Comparison of ENCODE assay signal across 8 mouse cellular contexts in the genomic region with DNA sequence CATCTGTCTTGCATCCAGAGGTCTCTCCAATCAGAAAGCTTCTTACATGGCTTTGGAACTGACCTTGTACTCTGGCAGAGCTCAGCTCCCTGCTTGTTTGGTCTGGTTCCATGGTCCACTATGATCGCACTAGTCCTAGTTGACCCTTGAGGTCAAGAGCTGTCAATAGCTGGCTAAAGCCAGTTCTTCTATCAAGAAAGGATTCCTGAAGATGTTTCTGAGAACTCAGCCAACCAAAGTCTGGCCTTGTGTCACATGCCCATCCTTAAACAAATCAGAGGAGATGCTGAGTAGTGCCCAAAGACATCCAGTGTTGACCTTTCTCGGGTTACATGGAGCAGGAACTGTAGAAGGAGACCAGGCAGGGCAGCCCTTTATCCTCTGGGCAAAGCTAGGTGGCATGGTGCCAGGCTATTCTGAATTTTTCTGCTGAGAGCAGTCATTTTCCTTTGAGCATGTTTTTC.
DNase-seq lines count a peak whose midpoint lies in the region; ATAC-seq lines count a peak whose summit lies in the region.

No protein-coding gene starts in this region.

- no peak overlapping the region for H3K9ac ChIP-seq in liver, embryonic 15.5 days

- ATAC-seq in liver, embryonic 15.5 days (ENCODE audit: insufficient read depth), result peak; percentile 58; the same call in 1 of the 2 replicates

- no peak overlapping the region for H3K4me2 ChIP-seq in liver, embryonic 15.5 days

- DNase-seq in heart, adult 11 months, result peak; percentile 87
- DNase-seq in heart, adult 8-10 months (ENCODE audit: low spot score), result no peak
- DNase-seq in MN1 (ENCODE audit: low spot score), result peak; percentile 10
- DNase-seq in cerebellum, postnatal 25 days, result peak; percentile 40 to 67
- no peak for DNase-seq in spleen, postnatal 36 days (ENCODE audit: low spot score in 2 of 2)
- no peak for DNase-seq in urinary bladder, postnatal 10 days (ENCODE audit: low spot score)
- no peak for DNase-seq in thymus, postnatal 0 days (ENCODE audit: low spot score)

- no peaks in the 10 kb centered on the region for H3K27me3 ChIP-seq in liver, embryonic 15.5 days

- no peaks in the 10 kb centered on the region for H3K9me3 ChIP-seq in liver, embryonic 15.5 days (replicated peaks)

- peaks cover 10% of the 10 kb centered on the region for H3K4me1 ChIP-seq in liver, embryonic 15.5 days (replicated peaks)

- peak overlapping the region; percentile 41; the same call in 1 of the 2 replicates for H3K27ac ChIP-seq in liver, embryonic 15.5 days (replicated peaks)

- 44% methylated on average over 2 of the region's 2 CpGs for WGBS in liver, embryonic 15.5 days (ENCODE audit: insufficient replicate concordance)

- no peaks in the 10 kb centered on the region for H3K36me3 ChIP-seq in liver, embryonic 15.5 days (replicated peaks)

- H3K4me3 ChIP-seq in liver, embryonic 15.5 days (replicated peaks), result no peak overlapping the region

Comparison
In these comparisons a context has a peak if more than half of its experiments do, and no peak if none do; other contexts are left out.
1. DNase-seq: peak in heart, adult 11 months (single experiment), MN1 (single experiment) and cerebellum, postnatal 25 days (2 of 2); none in heart, adult 8-10 months (single experiment), spleen, postnatal 36 days (0 of 2), urinary bladder, postnatal 10 days (single experiment) and thymus, postnatal 0 days (single experiment).